Mouse (Mus musculus) megakaryocyte progenitor cell, adult 5-6 weeks (primary cell): ENCODE data around the gene Slc17a5. TPM values are rescaled to one million over a fixed set of nuclear protein-coding genes. Genes with fewer than 3 reads are reported as not detected.

Source experiments
- ATAC-seq: replicated peaks from 2 replicates; pipeline ENCODE4 v1.8.0; 2016; ENCODE audit warnings: mild to moderate bottlenecking, moderate TSS enrichment, inconsistent platforms; ENCODE audit not compliant: poor library complexity
- total RNA-seq, 2 experiments: library from RNA; stranded (forward) in 1 of 2; stranded (reverse) in 1 of 2; fragments of 157-497, 149-512 nt in 1 of 2; fragments of 200-1000 nt in 1 of 2; gene quantifications; 2 replicates each; pipeline versions ENCODE4 v1.2.3 to v1.2.4; 2015 to 2017

Slc17a5 gene
- total RNA-seq, 2 experiments from 2014 or later = 7.0 to 9.7 TPM

DNA sequence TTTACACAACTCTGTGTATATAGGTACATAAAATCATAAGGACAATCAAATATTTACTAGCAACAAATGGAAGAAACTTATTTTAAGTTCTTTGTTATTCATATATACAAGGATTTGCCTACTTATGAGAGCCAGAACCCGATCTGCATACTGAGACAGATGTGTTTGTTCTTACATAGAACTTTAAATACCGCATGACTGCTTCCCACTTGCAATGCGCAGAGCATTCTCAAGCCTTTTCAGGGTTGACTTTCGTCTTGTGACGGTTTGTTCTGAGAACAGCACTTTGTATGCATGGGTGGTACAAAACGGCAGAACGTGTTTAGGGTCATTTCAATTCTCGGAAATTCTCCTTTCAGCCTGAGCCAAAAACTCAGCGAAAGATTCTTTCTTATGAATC is 17.9 kb downstream of the Slc17a5 start:
- ATAC-seq = no peak

GRCm38 (mm10) chr9:78559479-78559878 is 28.4 kb downstream of the Slc17a5 start:
- ATAC-seq = peak; percentile 57

GRCm38 (mm10) chr9:78558586-78559214 is 29.1 kb downstream of the Slc17a5 start:
- peak; percentile 79 for ATAC-seq

- no peak for ATAC-seq
Observed at GRCm38 (mm10) chr9:78557041-78557440, 30.8 kb downstream of the Slc17a5 start.

DNA sequence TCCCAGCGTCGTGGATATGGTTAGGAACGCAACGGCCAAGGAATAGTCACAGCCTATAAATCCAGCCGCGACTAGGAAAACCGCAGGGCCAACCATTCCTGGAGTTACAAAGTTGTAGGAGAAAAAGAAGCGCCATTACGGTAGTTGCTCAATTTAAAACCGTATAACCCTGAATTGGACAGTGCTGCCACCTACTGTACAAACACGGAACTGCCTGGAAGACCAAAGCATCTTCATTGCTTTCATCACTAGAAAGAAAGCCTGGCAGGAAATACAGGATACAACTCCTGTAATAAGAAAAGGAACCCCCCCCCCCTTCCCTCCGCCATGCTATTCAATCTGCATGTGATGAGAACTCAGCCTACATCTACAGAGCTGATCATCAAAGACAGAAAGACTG is 34.9 kb downstream of the Slc17a5 start:
- ATAC-seq = peak; percentile 97

GRCm38 (mm10) chr9:78551761-78552160 is 36.1 kb downstream of the Slc17a5 start:
- no peak for ATAC-seq

- peak; percentile 91 for ATAC-seq
Observed at GRCm38 (mm10) chr9:78547742-78548141, 40.1 kb downstream of the Slc17a5 start.

- no peak for ATAC-seq
Observed at GRCm38 (mm10) chr9:78546944-78547343, 40.9 kb downstream of the Slc17a5 start.

- ATAC-seq = peak; percentile 68
Observed at GRCm38 (mm10) chr9:78541758-78542157, 46.1 kb downstream of the Slc17a5 start.

DNA sequence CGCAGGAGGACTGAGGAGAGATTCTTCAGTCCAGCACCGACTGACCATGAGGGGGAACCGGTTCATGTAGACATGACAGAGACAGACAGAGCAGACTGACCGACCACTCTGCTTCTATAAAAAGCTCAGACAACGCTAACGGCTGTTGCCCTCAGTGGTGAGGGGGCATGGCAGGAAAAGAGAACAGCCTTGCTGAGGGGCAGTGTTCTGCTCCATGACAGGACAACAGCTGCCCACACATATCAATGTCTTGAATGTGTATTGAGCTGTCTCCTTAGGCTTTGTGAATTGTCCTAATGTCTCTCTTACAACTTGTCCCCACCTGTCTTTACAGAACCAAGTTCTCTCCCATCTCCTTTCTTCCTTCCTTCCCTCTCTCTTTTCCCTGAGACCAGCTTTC is 49.4 kb downstream of the Slc17a5 start:
- ATAC-seq = no peak

DNA sequence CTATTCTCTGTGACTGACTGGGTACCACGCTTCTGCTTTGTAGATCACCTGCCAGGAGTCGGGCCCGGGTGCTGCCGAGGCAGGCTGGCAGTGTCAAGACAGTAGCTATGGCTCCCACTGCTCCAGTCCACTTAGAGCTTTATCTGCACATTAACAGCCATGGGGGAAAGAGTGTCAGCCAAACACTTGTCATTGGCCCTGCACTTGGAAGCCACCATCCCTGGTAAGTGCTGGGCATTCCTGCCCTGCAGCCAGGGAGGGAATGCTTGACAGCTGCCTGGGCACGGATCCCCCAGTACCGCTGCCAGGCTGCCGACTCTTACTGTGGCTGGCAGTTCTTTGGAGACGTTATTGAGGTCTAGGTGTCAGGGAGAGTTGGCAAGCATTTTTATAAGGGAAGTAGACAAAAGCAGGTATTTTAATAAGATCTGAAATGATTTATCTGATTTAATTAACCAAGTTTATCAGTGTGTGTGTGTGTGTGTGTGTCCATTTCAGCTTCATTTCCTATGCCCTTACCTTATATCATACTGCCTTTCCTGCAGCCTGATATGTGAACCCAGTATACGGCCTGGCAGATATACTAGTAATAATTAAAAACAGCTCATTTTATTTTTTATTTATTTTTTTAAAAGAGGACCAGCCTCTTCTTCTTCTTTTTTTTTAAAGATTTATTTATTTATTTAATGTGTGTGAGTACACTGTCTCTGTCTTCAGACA is 50.5 kb downstream of the Slc17a5 start:
- ATAC-seq = no peak

DNA sequence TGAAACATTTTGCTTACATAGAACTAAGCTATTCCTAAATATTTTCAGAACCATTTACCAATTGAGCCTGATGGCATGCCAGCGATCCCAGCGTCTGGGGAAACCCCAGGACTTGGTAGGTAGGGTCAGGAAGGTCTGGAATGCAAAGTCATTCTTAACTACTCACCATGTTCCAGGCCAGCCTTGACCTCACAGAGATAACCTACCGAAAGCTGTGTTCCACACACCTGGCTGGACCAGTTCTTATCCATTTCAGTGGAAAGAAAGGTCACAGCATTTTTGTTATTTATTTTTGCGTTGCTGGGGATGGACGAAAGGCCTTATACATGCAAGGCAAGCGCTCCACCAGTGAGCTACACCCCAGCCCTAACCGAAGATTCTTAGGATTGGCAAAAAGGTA is 53.2 kb downstream of the Slc17a5 start:
- ATAC-seq = no peak

DNA sequence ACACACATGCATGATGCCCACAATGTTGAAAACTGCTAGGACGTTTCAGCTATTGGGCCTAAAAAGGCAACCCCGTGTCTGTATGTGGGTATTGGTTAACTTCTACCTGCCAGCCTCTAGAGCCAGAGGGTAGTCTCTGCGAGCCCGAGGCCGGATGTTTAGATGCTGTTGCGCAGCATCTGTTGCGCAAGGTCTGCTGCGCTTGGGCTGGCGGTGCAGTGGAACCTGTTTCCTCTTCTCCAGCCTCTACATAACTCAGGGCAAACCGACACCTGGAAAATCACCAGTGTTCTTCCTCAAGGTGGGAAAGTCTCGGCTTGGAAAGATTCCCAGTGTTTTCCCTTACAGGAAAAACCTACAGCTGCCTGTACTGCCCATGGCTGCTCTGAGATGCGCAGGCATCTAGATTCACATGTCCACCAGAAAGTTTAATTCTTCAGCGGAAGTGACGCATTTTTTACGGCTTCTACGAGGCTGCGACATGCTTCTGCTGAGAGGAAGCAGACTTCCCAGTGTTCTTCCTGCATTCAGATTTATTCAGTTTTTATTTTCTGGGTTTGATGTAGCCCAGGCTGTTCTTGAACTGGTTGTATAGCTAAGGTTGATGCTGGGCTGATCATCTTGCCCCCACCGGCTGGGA is 54.4 kb downstream of the Slc17a5 start:
- ATAC-seq = peak; percentile 95

- no peak; the same call in 1 of the 2 replicates for ATAC-seq
Observed at GRCm38 (mm10) chr9:78532341-78532819, 55.5 kb downstream of the Slc17a5 start.

DNA sequence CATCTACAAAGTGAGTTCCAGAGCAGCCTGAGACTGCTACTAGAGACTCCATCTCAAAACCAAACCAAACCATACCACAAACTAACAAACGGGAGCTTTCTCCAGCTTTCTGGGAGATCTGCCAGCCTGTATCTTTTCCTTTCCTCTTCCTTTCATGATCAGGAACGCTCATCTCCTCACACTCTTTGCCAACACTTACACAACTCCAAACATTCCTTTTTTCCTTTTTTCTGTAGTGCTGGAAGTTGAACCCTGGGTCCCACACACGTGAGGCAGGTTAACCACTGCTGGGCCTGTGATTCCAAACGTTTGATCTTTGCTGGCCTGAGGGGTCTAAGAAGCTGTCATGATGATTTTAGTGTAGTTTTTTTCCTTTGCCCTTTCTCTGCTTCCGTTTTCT is 56.0 kb downstream of the Slc17a5 start:
- ATAC-seq = no peak

GRCm38 (mm10) chr9:78527767-78528381 is 60.0 kb downstream of the Slc17a5 start:
- ATAC-seq = peak; percentile 82

- ATAC-seq = peak; percentile 80
Observed at GRCm38 (mm10) chr9:78527301-78527761, 60.5 kb downstream of the Slc17a5 start.

DNA sequence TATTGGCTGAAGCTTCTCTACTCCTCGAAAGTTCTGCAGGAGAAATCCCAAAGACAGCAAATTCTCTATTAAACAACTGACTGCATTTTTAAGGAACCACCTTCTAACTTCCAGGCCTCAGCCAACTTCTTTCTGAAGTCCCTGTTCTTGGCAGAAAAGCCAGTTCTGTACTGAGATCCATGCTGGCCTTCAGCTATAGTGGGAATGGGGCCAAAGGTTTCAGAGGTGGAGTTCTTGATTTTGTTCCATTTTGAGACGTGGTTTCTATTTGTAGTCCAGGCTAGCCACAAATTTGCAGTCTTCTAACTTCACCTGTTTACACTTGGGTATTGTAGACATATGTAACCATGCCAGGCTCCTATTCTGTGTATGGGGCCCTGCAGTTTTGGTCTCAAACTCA is 61.6 kb downstream of the Slc17a5 start:
- no peak for ATAC-seq

DNA sequence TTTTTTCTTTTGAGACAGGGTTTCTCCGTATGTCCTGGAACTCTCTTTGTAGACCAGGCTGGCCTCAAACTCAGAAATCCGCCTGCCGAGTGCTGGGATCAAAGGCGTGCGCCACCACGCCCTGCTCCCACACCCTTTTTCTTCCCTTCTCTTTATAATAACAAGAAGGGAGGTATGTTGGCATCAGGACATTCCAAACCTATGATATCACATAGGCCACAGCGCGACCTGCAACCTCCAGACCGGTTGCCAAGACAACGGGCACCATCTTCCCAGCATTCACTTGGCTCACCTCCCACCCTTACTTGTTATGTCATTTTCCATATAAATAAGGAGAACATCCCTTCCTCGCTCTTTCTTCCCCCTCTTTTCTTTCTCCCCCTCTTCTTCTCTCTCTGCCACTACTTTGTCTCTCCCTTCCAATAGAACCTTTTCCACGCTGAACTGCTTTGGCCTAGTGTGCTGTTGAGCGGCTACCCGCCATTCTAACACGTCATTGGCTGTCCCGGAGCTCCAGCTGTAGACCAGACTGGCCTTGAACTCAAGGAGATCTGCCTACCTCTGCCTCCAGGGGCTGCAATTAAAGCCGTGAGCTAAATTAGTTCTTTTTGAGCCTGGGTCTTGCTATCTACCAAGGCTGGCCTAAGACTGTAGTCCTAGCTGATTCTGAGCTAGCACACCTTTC is 62.2 kb downstream of the Slc17a5 start:
- no peak for ATAC-seq

DNA sequence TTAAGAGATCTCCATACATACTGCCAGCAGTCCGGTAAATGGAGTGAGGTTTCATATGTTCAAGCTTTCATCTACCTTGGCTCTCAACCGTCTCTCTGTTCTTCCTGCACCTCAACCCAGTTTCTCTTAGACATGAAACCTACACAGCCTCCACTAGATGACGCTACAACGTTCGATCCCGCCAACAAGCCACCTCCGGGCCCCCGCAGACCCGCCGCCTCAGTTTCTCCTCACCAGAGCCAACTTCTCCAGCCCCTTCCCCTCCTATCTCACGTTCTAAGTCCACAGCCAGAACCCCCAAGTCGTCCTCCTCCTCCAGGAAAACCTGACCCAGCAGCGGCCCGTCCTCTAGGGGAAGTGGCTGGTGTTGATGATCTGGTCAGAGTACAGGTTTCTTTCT is 66.2 kb downstream of the Slc17a5 start:
- peak; percentile 89 for ATAC-seq
